Mouse (Mus musculus): ENCODE measurements at regions not wholly inside any gene's neighbourhood (a gene's known extent, or its start where the extent isn't known, plus 50 kb on each side); places are given as distances from the start of the nearest gene placed in this dataset.

DNA sequence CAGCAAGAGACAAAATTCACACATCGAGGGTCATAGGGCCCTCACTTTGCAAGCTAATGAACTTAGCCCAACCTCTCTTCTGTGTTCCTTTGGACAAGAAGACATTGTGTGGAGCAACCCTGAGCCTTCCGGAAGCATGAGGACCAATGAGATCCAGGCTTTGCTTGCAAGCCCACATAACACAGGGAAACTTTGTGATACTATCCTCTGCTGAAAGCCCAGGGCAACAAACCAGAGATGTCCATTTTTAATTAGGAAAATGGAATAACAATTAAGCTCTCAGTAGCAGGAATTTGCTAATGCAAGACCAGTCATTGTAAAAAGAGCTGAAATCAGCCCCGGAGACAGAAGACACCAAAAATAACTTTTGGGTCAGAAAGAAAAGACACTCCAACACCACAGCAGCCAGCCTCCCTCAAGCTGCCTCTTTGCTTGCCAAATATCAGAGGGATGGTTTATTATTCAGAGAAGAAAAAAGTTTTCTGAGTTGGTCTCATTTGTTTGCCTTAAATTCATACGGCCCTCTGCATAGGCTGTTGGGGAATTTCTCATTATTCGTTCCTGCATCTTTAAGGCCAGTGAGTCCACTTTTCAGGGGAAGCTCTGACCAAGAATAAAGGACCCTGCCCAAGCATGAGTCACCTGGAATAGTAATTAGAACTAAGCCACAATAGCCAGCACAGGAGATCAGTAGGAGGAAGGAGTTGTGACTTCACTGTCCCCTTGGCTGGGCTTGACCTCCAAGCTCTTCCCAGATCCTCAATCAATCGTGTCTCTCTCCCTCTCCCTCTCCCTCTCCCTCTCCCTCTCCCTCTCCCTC lies 106.1 kb upstream of the Nck2 start:
- no peak overlapping the region for H3K9ac ChIP-seq
- DNase-seq (ENCODE audit: low spot score) (no peak), ATAC-seq (ENCODE audit: low FRiP score) (no peak)
- H3K4me3 ChIP-seq (replicated peaks; ENCODE audit: low read length) = no peak overlapping the region
- H3K9me3 ChIP-seq (ENCODE audit: control insufficient read depth, low read length) = no peaks in the 10 kb centered on the region
- WGBS = 77% methylated on average over 6 of the region's 6 CpGs
- no peak overlapping the region for H3K27ac ChIP-seq
- no peak overlapping the region for H3K4me2 ChIP-seq (replicated peaks)
- no peaks in the 10 kb centered on the region for H3K27me3 ChIP-seq (ENCODE audit: control insufficient read depth, insufficient read depth, low read length)
- no peaks in the 10 kb centered on the region for H3K4me1 ChIP-seq (replicated peaks; ENCODE audit: control insufficient read depth, insufficient read depth, low read length)
- H3K36me3 ChIP-seq (replicated peaks; ENCODE audit: control insufficient read depth, insufficient read depth) = no peaks in the 10 kb centered on the region

DNA sequence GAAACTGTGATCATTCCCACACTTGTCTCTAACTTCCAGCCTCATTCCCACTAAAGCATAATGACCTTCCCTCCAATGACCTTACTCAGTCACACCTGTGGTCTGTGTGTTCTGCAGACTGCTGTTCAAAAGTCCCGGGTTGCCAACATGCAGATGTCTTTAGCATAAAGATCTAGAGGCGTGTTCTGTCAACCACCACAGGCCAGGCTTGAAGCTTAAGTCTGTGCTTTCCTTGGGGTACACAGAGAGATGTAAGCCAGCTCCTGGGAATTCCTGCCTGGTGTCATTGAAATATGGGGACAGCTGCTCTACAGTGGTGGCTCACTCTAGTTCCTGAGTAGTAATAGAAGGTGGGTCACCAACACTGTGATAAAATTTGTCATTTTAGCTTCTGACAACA lies 101.5 kb upstream of the Nck2 start:
- no peaks in the 10 kb centered on the region for H3K36me3 ChIP-seq (replicated peaks; ENCODE audit: control insufficient read depth, insufficient read depth)
- H3K9ac ChIP-seq = no peak overlapping the region
- ATAC-seq (ENCODE audit: low FRiP score) (no peak), DNase-seq (ENCODE audit: low spot score) (no peak)
- WGBS = 86% methylated on average over 2 of the region's 2 CpGs
- no peaks in the 10 kb centered on the region for H3K27me3 ChIP-seq (ENCODE audit: control insufficient read depth, insufficient read depth, low read length)
- H3K27ac ChIP-seq = no peak overlapping the region
- H3K4me1 ChIP-seq (replicated peaks; ENCODE audit: control insufficient read depth, insufficient read depth, low read length) = no peaks in the 10 kb centered on the region
- H3K9me3 ChIP-seq (ENCODE audit: control insufficient read depth, low read length) = no peaks in the 10 kb centered on the region
- no peak overlapping the region for H3K4me2 ChIP-seq (replicated peaks)
- no peak overlapping the region for H3K4me3 ChIP-seq (replicated peaks; ENCODE audit: low read length)

DNA sequence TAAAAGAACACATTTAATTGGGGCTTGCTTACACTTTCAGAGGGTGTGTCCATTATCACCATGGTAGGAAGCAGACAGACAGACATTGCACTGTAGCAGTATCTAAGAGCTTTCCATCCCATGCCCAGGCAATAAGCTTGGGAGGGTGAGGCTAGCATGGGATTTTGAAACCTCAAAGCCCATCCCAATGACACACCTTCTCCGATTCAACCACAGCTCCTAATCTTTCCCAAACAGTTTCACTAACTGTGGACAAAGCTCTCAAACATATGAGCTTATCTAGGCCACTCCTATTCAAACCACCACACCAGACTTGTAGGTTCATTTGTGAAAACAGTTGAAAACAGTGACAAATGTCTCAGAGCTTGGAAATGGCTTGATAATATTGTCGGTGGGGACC lies 101.0 kb upstream of the Nck2 start:
- H3K9me3 ChIP-seq (ENCODE audit: control insufficient read depth, low read length) = no peaks in the 10 kb centered on the region
- H3K27me3 ChIP-seq (ENCODE audit: control insufficient read depth, insufficient read depth, low read length) = no peaks in the 10 kb centered on the region
- no peak for DNase-seq (ENCODE audit: low spot score)
- no peak overlapping the region for H3K4me3 ChIP-seq (replicated peaks; ENCODE audit: low read length)
- H3K9ac ChIP-seq = no peak overlapping the region
- H3K27ac ChIP-seq = no peak overlapping the region
- no peaks in the 10 kb centered on the region for H3K36me3 ChIP-seq (replicated peaks; ENCODE audit: control insufficient read depth, insufficient read depth)
- H3K4me2 ChIP-seq (replicated peaks) = no peak overlapping the region
- H3K4me1 ChIP-seq (replicated peaks; ENCODE audit: control insufficient read depth, insufficient read depth, low read length) = no peaks in the 10 kb centered on the region
- ATAC-seq (ENCODE audit: low FRiP score) = no peak
- WGBS = 92% methylated on average over 2 of the region's 2 CpGs

DNA sequence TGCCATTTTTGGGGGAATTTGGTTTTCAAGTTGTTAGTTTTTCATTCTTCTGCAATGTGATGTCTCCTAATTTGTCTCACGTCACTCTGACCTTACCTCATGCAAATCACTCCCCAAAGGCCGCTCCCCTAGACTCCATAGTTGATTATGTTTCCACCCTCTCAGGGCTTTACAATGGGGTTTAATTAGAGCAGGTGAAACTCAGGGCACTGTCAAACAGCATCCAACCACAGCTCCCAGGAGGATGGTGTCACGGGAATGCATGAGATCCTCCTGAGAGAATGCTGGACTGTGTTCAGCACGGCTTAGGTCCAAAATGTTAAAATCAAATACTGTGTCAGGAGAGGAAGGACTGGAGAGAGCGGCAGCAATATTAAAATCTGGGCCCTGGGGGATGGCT lies 100.4 kb upstream of the Nck2 start:
- ATAC-seq (ENCODE audit: low FRiP score) = no peak

DNA sequence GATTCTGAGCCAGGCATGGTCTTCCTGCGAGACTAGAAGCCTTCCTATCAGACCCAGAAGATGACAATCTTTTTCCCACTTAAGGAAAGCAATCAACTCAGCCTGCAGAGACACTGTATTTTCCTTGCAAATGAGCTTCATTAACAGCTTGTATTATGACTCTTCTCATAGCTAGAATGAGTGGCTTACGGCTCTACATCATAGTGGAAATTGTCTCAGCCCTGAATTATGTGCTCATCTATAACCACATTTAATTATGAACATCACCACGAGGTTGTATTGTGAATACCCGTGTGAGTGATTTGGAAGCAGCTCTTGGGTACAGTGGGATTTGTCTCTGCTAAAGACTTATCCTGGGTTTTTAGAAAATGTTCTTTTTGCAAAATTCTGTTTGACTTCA lies 97.2 kb upstream of the Nck2 start:
- no peaks in the 10 kb centered on the region for H3K27me3 ChIP-seq (ENCODE audit: control insufficient read depth, insufficient read depth, low read length)
- no peaks in the 10 kb centered on the region for H3K36me3 ChIP-seq (replicated peaks; ENCODE audit: control insufficient read depth, insufficient read depth)
- H3K9ac ChIP-seq = no peak overlapping the region
- DNase-seq (ENCODE audit: low spot score) (no peak), ATAC-seq (ENCODE audit: low FRiP score) (0 out of 2 replicates have a peak, but pooled peaks have one; percentile 27)
- H3K4me3 ChIP-seq (replicated peaks; ENCODE audit: low read length) = no peak overlapping the region
- WGBS = 69% methylated on average over 4 of the region's 4 CpGs
- H3K4me2 ChIP-seq (replicated peaks) = no peak overlapping the region
- H3K27ac ChIP-seq = no peak overlapping the region
- H3K9me3 ChIP-seq (ENCODE audit: control insufficient read depth, low read length) = no peaks in the 10 kb centered on the region
- no peaks in the 10 kb centered on the region for H3K4me1 ChIP-seq (replicated peaks; ENCODE audit: control insufficient read depth, insufficient read depth, low read length)

More for the DNA sequence above, 100.4 kb upstream of the Nck2 start:
- DNase-seq (ENCODE audit: low spot score) = no peak
- no peak overlapping the region for H3K27ac ChIP-seq
- H3K4me3 ChIP-seq (replicated peaks; ENCODE audit: low read length) = no peak overlapping the region
- no peaks in the 10 kb centered on the region for H3K9me3 ChIP-seq (ENCODE audit: control insufficient read depth, low read length)
- H3K36me3 ChIP-seq (replicated peaks; ENCODE audit: control insufficient read depth, insufficient read depth) = no peaks in the 10 kb centered on the region
- H3K4me1 ChIP-seq (replicated peaks; ENCODE audit: control insufficient read depth, insufficient read depth, low read length) = no peaks in the 10 kb centered on the region
- no peaks in the 10 kb centered on the region for H3K27me3 ChIP-seq (ENCODE audit: control insufficient read depth, insufficient read depth, low read length)
- H3K4me2 ChIP-seq (replicated peaks) = no peak overlapping the region
- WGBS = 56% methylated on average over 5 of the region's 5 CpGs
- H3K9ac ChIP-seq = no peak overlapping the region

DNA sequence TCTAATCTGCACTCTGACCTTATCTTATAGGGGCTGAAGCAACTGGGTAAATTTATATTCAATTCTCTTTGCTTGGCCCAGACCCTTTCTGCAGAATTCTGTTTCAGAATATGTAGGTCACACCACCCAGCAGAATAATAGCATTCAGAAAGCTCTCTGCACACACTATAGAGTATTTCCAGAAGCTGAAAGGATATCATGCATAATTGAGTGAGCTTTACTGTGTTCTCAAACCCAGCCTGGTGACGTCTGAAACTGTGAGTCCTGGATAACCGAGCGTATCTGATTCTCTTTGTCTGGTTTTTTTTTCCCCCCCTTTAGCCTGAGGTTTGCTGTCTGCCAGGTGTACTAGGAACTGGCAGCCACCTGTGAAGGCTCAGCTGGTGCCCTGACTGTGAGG lies 94.4 kb upstream of the Nck2 start:
- Histone ChIP-seq H3K4me1 (replicated peaks; ENCODE audit: control insufficient read depth, insufficient read depth, low read length) (no peaks in the 10 kb centered on the region), H3K27ac (no peak overlapping the region), H3K27me3 (ENCODE audit: control insufficient read depth, insufficient read depth, low read length) (no peaks in the 10 kb centered on the region), H3K36me3 (replicated peaks; ENCODE audit: control insufficient read depth, insufficient read depth) (no peaks in the 10 kb centered on the region), H3K9ac (no peak overlapping the region), H3K4me2 (replicated peaks) (no peak overlapping the region), H3K9me3 (ENCODE audit: control insufficient read depth, low read length) (no peaks in the 10 kb centered on the region), H3K4me3 (replicated peaks; ENCODE audit: low read length) (no peak overlapping the region)
- ATAC-seq (ENCODE audit: low FRiP score) (no peak; the same call in 1 of the 2 replicates), DNase-seq (ENCODE audit: low spot score) (no peak)
- WGBS = 40% methylated on average over 3 of the region's 3 CpGs

DNA sequence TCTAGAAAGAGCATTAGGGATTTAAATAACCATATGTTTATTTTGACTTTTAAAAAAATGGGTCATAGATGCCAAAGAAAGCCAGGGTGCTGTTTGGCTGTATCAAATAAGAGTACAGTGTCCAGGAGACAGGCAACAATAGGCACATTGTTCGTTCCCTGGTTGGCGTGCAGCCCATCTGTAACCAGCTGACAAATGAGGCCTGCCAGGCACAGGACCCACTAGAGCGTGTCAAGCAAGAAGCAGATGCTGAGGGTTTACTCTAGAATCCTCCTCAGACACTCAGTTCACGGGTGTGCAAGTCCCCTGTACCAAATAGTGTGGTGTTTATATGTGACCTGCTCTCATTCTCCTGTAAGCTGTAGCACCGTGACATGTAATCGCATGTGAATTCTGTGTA lies 86.2 kb upstream of the Nck2 start:
- H3K9ac ChIP-seq = no peak overlapping the region
- H3K4me3 ChIP-seq (replicated peaks; ENCODE audit: low read length) = no peak overlapping the region
- H3K27me3 ChIP-seq (ENCODE audit: control insufficient read depth, insufficient read depth, low read length) = no peaks in the 10 kb centered on the region
- no peak overlapping the region for H3K4me2 ChIP-seq (replicated peaks)
- H3K9me3 ChIP-seq (ENCODE audit: control insufficient read depth, low read length) = no peaks in the 10 kb centered on the region
- peaks cover 16% of the 10 kb centered on the region for H3K4me1 ChIP-seq (replicated peaks; ENCODE audit: control insufficient read depth, insufficient read depth, low read length)
- peak; percentile 87 for ATAC-seq (ENCODE audit: low FRiP score)
- no peak overlapping the region for H3K27ac ChIP-seq
- peak; percentile 72 for DNase-seq (ENCODE audit: low spot score)
- H3K36me3 ChIP-seq (replicated peaks; ENCODE audit: control insufficient read depth, insufficient read depth) = no peaks in the 10 kb centered on the region
- 18% methylated on average over 6 of the region's 6 CpGs for WGBS

DNA sequence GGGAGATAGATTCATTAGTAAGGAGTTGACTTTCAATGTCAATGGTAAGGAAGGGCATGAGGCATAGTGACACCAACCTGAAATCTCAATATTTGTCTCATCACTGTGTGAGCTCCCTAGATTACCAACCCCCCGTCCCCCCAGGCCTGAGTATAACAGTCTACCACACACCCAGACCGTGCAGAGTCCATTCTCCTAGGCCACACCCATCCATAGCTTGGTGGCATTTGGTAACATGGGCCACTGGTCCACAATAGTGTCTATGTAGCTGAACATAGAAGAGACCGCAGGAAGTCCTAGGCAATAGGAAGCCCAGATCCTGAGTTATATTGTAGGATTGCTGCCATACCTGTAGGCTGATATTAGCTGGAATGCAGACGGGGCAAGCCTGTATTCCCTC lies 84.7 kb upstream of the Nck2 start:
- H3K36me3 ChIP-seq (replicated peaks; ENCODE audit: control insufficient read depth, insufficient read depth) = no peaks in the 10 kb centered on the region
- no peaks in the 10 kb centered on the region for H3K9me3 ChIP-seq (ENCODE audit: control insufficient read depth, low read length)
- H3K27ac ChIP-seq = no peak overlapping the region
- H3K27me3 ChIP-seq (ENCODE audit: control insufficient read depth, insufficient read depth, low read length) = no peaks in the 10 kb centered on the region
- H3K4me3 ChIP-seq (replicated peaks; ENCODE audit: low read length) = no peak overlapping the region
- peaks cover 16% of the 10 kb centered on the region for H3K4me1 ChIP-seq (replicated peaks; ENCODE audit: control insufficient read depth, insufficient read depth, low read length)
- WGBS = 79% methylated on average over 4 of the region's 4 CpGs
- DNase-seq (ENCODE audit: low spot score) (no peak), ATAC-seq (ENCODE audit: low FRiP score) (no peak)
- H3K9ac ChIP-seq = no peak overlapping the region
- H3K4me2 ChIP-seq (replicated peaks) = no peak overlapping the region

DNA sequence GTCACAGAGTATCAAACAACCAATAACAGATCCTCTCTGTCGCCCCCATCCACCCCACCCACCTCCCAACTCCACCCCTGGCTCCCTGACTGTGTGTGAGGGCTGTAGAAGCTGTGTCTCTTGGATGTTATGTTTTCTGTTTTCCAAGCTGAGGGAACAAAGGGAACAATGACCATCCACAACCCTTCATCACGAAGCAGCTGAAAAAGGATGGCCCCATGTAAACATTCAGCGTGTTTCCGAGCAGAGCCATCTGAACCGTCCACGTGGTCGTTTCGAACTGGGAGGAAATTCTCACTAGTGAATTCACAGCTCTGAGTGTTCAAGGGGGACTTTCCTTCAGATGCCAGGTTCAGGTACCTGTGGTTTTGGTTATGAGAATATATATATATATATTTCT lies 84.1 kb upstream of the Nck2 start:
- Histone ChIP-seq H3K27ac (no peak overlapping the region), H3K9ac (no peak overlapping the region), H3K4me2 (replicated peaks) (no peak overlapping the region), H3K9me3 (ENCODE audit: control insufficient read depth, low read length) (no peaks in the 10 kb centered on the region), H3K36me3 (replicated peaks; ENCODE audit: control insufficient read depth, insufficient read depth) (no peaks in the 10 kb centered on the region), H3K4me1 (replicated peaks; ENCODE audit: control insufficient read depth, insufficient read depth, low read length) (peaks cover 16% of the 10 kb centered on the region), H3K27me3 (ENCODE audit: control insufficient read depth, insufficient read depth, low read length) (no peaks in the 10 kb centered on the region), H3K4me3 (replicated peaks; ENCODE audit: low read length) (no peak overlapping the region)
- DNase-seq (ENCODE audit: low spot score) (no peak), ATAC-seq (ENCODE audit: low FRiP score) (no peak)
- whole genome bisulfite sequencing = 30% methylated on average over 8 of the region's 8 CpGs

DNA sequence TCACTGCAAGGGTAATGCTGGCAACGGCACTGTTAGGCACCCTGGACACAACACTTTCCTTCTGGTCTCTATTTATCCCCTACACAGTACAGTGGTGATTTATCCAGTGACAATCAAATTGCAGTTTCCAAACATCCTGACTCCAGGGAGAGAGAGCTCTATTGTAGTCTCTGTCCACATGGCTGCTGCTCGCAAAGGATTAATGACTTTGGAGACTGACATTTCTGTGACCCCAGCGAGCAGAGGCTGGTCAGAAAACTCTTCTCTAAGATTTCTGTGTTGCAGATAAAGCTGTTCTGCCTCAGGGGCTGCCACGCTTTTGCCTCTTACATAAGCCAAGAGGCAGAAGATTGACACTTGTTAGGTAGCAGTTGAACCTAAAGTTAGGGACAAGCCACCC lies 83.6 kb upstream of the Nck2 start:
- Histone ChIP-seq H3K27me3 (ENCODE audit: control insufficient read depth, insufficient read depth, low read length) (no peaks in the 10 kb centered on the region), H3K4me3 (replicated peaks; ENCODE audit: low read length) (no peak overlapping the region), H3K27ac (no peak overlapping the region), H3K4me2 (replicated peaks) (no peak overlapping the region), H3K9me3 (ENCODE audit: control insufficient read depth, low read length) (no peaks in the 10 kb centered on the region), H3K4me1 (replicated peaks; ENCODE audit: control insufficient read depth, insufficient read depth, low read length) (peaks cover 16% of the 10 kb centered on the region), H3K36me3 (replicated peaks; ENCODE audit: control insufficient read depth, insufficient read depth) (no peaks in the 10 kb centered on the region), H3K9ac (no peak overlapping the region)
- DNase-seq (ENCODE audit: low spot score) (no peak), ATAC-seq (ENCODE audit: low FRiP score) (peak; percentile 36; the same call in 1 of the 2 replicates)
- WGBS = 8% methylated on average over 4 of the region's 4 CpGs
